Mouse (Mus musculus): ENCODE results near the gene Tjp1.
A peak's percentile ranks its signal among the peaks of the same experiment; 100 is the strongest.

Tjp1 gene

DNA sequence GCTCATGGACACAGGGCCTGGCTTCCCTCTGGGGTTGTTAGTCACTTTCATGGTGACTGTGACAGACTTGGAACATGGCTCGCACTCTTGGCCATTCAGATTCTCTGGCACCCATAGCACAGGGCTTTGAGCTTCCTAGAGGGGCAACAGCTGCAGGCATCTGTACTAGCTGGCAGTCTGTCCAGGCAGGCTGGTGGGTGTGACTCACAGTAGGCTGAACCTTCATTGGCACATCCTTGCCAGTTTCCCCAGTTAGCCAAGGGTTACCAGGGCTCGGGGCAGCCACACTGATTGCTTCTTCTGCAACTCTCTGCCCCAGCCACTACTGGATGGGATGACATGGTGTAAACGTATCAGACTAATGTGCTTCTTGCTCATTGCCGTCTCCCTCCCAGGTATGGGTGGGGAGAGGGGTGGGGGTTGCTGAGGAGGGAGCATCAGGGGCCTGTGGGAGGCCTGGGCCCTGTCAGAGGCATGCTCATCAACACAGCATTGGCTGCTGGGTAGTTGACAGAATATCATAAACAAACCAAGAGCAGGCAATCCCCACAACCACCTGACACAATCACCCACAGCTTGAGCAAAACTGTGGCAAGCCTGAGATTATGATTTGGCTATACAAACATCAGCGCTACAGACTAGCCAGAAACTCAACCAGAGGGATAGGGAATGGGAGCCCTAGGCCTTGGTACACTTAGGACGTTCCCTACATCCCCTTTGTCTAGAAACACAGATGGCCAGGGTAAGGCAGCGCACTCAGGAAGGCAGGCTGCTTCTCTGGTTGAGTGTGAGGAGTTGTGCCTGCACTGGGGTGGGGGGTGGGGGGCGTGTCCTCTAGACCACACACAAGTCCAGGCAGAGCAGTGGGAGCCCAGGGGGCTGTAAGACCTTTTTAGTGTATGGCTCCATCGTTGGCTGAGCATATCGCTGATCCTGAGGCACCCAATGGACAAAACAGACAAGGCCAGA lies 246.4 kb downstream of the Tjp1 start:
- DNase-seq (ENCODE audit: extremely low read depth, insufficient read length, low spot score): peak; percentile 30

DNA sequence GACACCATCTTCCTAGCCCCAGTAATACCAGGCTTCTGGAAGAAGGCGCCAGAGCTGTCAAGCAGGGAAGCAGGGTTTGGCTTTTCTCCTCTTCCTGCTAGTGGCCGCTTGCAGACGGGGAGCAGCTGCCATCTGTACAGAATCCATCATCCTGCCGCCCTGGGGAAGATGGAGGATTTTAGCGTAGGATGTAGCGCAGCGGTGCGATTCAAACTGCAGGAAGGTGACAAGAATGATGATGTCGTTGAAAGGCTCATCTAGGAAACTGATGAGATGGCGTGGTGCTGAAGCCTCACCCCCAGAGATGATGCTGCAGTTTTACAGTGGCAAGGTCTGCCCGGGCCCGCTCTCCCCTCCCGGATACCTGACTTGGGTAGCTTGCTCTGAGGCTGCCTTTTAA lies 248.3 kb downstream of the Tjp1 start:
- no peak for DNase-seq (ENCODE audit: extremely low read depth, insufficient read length, low spot score)

DNA sequence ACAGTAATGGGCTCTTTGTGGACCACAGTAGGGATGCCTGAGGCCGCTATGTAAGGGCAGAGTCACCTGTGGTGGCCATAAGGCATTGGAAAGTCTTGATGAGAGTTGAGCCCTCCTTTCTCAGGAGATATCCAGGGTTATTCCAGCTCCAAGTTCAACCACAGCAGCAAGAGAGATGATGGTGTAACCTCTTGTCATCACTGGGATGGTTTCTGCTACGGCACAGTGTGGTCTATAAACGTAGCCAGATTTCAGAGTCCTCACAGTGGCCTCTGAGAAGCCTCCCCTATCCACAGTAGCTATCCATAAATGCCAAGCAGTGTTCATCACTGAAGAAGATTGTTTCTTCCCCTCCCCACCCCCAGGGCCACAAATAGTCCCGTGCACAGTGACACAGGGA lies 251.8 kb downstream of the Tjp1 start:
- DNase-seq (ENCODE audit: extremely low read depth, insufficient read length, low spot score): no peak

DNA sequence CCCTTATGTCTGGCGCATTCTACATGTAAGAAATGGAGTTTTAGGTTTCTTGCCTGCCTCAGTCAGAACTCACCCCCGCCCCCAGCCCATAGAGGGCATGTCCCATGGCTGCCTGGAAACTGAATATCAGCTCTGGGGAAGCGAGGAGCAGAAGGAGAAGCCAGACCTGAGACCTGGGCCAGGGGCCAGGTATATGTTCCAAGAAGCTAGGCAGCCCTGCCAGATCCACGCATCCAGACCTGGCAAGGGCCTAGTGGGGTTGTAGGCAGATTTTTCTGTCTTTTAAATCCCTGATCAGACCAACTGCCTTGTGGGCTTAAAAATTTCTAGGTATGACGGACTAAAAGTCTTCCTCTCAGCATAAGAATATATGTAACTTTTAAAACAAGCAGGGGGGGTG lies 253.4 kb downstream of the Tjp1 start:
- DNase-seq (ENCODE audit: extremely low read depth, insufficient read length, low spot score): no peak

DNA sequence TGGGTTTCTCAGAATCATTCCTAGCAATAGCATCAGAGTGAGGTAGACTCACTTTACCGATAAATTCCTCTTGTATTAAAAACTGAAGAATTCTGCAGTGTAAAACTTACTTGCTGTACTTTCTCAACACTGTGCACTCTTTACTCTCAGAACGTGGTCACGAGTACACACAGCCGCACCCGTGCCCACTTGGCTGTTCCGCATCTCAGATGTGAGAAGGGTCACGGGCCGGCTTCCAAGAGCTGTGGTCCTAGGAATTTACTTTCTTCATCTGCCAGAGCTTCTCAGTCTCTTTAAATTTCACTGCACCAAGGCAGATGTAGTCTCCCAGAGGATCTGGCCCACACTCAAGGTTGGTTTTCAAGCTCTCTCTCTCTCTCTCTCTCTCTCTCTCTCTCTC lies 277.9 kb downstream of the Tjp1 start:
- DNase-seq (ENCODE audit: extremely low read depth, insufficient read length, low spot score): no peak

Measured in 3134 (cell line).